In the genomic region with DNA sequence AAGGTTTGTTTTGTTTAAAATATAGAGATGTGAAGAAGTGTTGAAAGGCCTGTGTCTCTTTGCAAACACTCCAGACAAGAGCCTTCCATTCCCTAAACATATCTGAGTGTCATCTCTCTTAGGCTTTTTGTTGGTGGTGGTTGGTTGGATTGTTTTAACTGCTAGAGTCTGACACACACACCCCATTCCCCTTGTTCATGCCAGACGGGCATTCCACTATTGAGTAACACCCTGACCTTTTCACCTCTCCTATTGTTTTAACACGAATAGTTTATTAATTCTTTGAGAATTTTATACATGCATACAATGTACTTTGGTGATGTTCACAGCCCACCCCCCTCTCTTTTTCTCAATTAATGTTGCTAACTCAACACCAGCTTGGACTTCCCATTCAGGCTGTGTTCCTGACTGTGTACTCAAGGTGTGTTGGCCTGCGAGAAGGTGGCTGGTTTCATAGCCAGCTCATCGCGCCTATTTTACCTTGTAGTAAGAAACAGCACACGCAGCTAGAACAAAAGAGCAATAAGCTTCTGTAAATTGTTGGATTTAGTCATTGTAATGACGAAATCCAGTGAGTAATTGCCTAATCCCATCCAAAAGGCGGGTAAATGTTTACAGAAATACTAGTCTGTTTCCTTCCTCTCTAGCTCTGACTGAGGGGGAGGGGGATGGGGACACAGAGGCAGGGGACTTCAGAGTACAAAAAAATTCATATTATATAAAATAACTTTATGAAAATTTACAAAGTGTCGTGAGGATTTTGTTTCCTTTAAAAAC, we compare ENCODE assay signal across 21 mouse cellular contexts. TPM values are rescaled to one million over a fixed set of nuclear protein-coding genes. Genes with fewer than 3 reads are reported as not detected.
DNase-seq lines count a peak whose midpoint lies in the region; ATAC-seq and TF ChIP-seq lines count a peak whose summit lies in the region.
"Had no signal": no experiment of that assay in that cellular context is flagged by ENCODE, and none has a peak within 500 bp of the region (broad histone marks: within the 10 kb centered on the region; RNA-seq: fewer than 3 reads in every experiment).

No protein-coding gene starts in this region.

- no peak overlapping the region for H3K4me2 ChIP-seq in stomach, postnatal 0 days (replicated peaks; ENCODE audit: low read depth)
- H3K4me2 ChIP-seq in kidney, embryonic 14.5 days (replicated peaks; ENCODE audit: low read depth, low read length) = no peak overlapping the region
- H3K4me2 ChIP-seq: heart, embryonic 12.5 days had no signal

- ATAC-seq in stomach, postnatal 0 days (ENCODE audit: low FRiP score, low TSS enrichment) = peak; percentile 87
- no peak for ATAC-seq in kidney, embryonic 14.5 days (ENCODE audit: low FRiP score, low TSS enrichment)
- ATAC-seq: activated CD4-positive, CD25-positive, alpha-beta regulatory T cell, adult 4 months; CD4-positive, CD25-positive, alpha-beta regulatory T cell, adult 4 months; forebrain, postnatal 0 days had no signal

- peaks cover 6% of the 10 kb centered on the region for H3K4me1 ChIP-seq in lung, adult 2 months (ENCODE audit: control insufficient read depth, insufficient read depth, low read length)
- no peaks in the 10 kb centered on the region for H3K4me1 ChIP-seq in stomach, postnatal 0 days (replicated peaks; ENCODE audit: control insufficient read depth, insufficient read depth)
- H3K4me1 ChIP-seq in kidney, embryonic 14.5 days (ENCODE audit: control insufficient read depth, insufficient read depth, low read length) = no peaks in the 10 kb centered on the region
- H3K4me1 ChIP-seq: heart, embryonic 12.5 days; midbrain, embryonic 10.5 days had no signal

- DNase-seq in lung, adult 18-20 months = peak; percentile 21 to 65
- no peak for DNase-seq in lung, adult 2 months
- peak; percentile 28 for DNase-seq in fat pad, adult 2 months (ENCODE audit: extremely low read depth, low read depth, low spot score)
- DNase-seq in lung, postnatal 36 days = peak; percentile 80
- peak; percentile 31 for DNase-seq in stomach, postnatal 0 days (ENCODE audit: low spot score)
- DNase-seq in adrenal gland, adult 8-10 months = no peak
- no peak for DNase-seq in heart, adult 9 months (ENCODE audit: low spot score in 2 of 2)
- DNase-seq: cerebellum, postnatal 14 days; forebrain, postnatal 0 days; heart, postnatal 36 days; kidney, adult 9 months had no signal

- H3K27me3 ChIP-seq in stomach, postnatal 0 days (ENCODE audit: control insufficient read depth, insufficient read depth, low read length) = no peaks in the 10 kb centered on the region
- no peaks in the 10 kb centered on the region for H3K27me3 ChIP-seq in kidney, embryonic 14.5 days (ENCODE audit: control insufficient read depth, insufficient read depth, low read length)
- H3K27me3 ChIP-seq: heart, embryonic 12.5 days had no signal

- no peaks in the 10 kb centered on the region for H3K36me3 ChIP-seq in stomach, postnatal 0 days (ENCODE audit: control insufficient read depth, insufficient read depth, low read length)
- no peaks in the 10 kb centered on the region for H3K36me3 ChIP-seq in kidney, embryonic 14.5 days (ENCODE audit: control insufficient read depth, insufficient read depth, low read length)
- H3K36me3 ChIP-seq: heart, embryonic 12.5 days; midbrain, embryonic 10.5 days had no signal

- no peaks in the 10 kb centered on the region for H3K9me3 ChIP-seq in stomach, postnatal 0 days (ENCODE audit: control insufficient read depth, low read length)
- no peaks in the 10 kb centered on the region for H3K9me3 ChIP-seq in kidney, embryonic 14.5 days (ENCODE audit: control insufficient read depth, low read length)
- H3K9me3 ChIP-seq: heart, embryonic 12.5 days; midbrain, embryonic 10.5 days had no signal

- WGBS in lung, adult 2 months = 25% methylated on average over 9 of the region's 9 CpGs
- 38% methylated on average over 9 of the region's 9 CpGs for WGBS in stomach, postnatal 0 days
- WGBS in kidney, embryonic 14.5 days = 83% methylated on average over 9 of the region's 9 CpGs

- TF ChIP-seq CTCF in lung, adult 2 months (IDR thresholded peaks at IDR 0.05; ENCODE audit: insufficient read depth, low read length) = no peak
- TF ChIP-seq CTCF in stomach, postnatal 0 days (IDR thresholded peaks at IDR 0.05; ENCODE audit: low read depth) = no peak

- TF ChIP-seq EP300 in stomach, postnatal 0 days (optimal IDR thresholded peaks at IDR 0.05) = no peak

- H3K27ac ChIP-seq in stomach, postnatal 0 days (replicated peaks) = no peak overlapping the region
- H3K27ac ChIP-seq in kidney, embryonic 14.5 days (ENCODE audit: low read depth, low read length) = no peak overlapping the region
- H3K27ac ChIP-seq: layer of hippocampus, adult 2 months; midbrain, embryonic 10.5 days had no signal

- no peak for TF ChIP-seq POLR2A in lung, adult 2 months (IDR thresholded peaks at IDR 0.05; ENCODE audit: borderline replicate concordance, extremely low read depth, low read depth, low read length)

- no peak overlapping the region for H3K9ac ChIP-seq in stomach, postnatal 0 days (ENCODE audit: low read length)
- H3K9ac ChIP-seq in kidney, embryonic 14.5 days (ENCODE audit: low read depth, low read length) = no peak overlapping the region
- H3K9ac ChIP-seq: forebrain, postnatal 0 days; heart, embryonic 12.5 days had no signal

- no peak overlapping the region for H3K4me3 ChIP-seq in lung, adult 2 months (replicated peaks; ENCODE audit: extremely low read depth, low read depth, low read length)
- H3K4me3 ChIP-seq in stomach, postnatal 0 days (ENCODE audit: low read depth, low read length) = no peak overlapping the region
- H3K4me3 ChIP-seq in kidney, embryonic 14.5 days (ENCODE audit: low read length) = no peak overlapping the region
- H3K4me3 ChIP-seq: erythroblast, embryonic 14.5 days; heart, embryonic 12.5 days; layer of hippocampus, adult 2 months; midbrain, embryonic 10.5 days had no signal

RNA-seq across cellular contexts. Expression of gene Bst1, which starts 30.5 kb away (rescaled TPM):
- 8.4 and 8.8 TPM in 2 replicates for polyA plus RNA-seq in lung, adult 2 months (2012; rRNA removed)
- 3.6 and 4.4 TPM in 2 replicates for polyA plus RNA-seq in stomach, postnatal 0 days (2015; fragmentation: Nextera tagmentation; extraction: Ambion mirVana)
- 0.38 and 0.53 TPM in 2 replicates for polyA plus RNA-seq in kidney, embryonic 14.5 days (2014; fragmentation: Nextera tagmentation; extraction: Ambion mirVana)
- total RNA-seq in adrenal gland, adult 8-10 months (2022) = 1 to 10 TPM; 1.3 to 2.7 (median 1.8) TPM
- total RNA-seq: gastrocnemius, adult 8-10 months; layer of hippocampus, adult 2 months; left cerebral cortex, adult 8-10 months; MEL had no signal
- polyA plus RNA-seq: CD4-positive, CD25-positive, alpha-beta regulatory T cell, adult 4 months; erythroblast, embryonic 14.5 days; midbrain, embryonic 10.5 days had no signal

RNA-seq across cellular contexts. Expression of gene Fbxl5, which starts 33.3 kb away (rescaled TPM):
- 20.3 and 31.4 TPM in 2 replicates for polyA plus RNA-seq in lung, adult 2 months (2012; rRNA removed)
- polyA plus RNA-seq in stomach, postnatal 0 days (2015; fragmentation: Nextera tagmentation; extraction: Ambion mirVana) = 44.0 and 45.7 TPM in 2 replicates
- 44.5 and 71.8 TPM in 2 replicates for polyA plus RNA-seq in kidney, embryonic 14.5 days (2014; fragmentation: Nextera tagmentation; extraction: Ambion mirVana)
- total RNA-seq in adrenal gland, adult 8-10 months (2022) = 10 to 100 TPM; 66.6 to 95.2 (median 83.9) TPM

Comparison
In these comparisons a context has a peak if more than half of its experiments do, and no peak if none do; other contexts are left out.
1. DNase-seq: peak in lung, adult 18-20 months (2 of 2), fat pad, adult 2 months (single experiment), lung, postnatal 36 days (single experiment) and stomach, postnatal 0 days (single experiment); none in lung, adult 2 months (single experiment), adrenal gland, adult 8-10 months (single experiment) and heart, adult 9 months (0 of 2).